Mouse (Mus musculus): ENCODE results near the gene Lsmem1. TPM values are rescaled to one million over a fixed set of nuclear protein-coding genes. Genes with fewer than 3 reads are reported as not detected.
A peak's percentile ranks its signal among the peaks of the same experiment; 100 is the strongest.

The Lsmem1 gene
- polyA plus RNA-seq, 1 experiment from 2014 or later, result 21.4 TPM

DNA sequence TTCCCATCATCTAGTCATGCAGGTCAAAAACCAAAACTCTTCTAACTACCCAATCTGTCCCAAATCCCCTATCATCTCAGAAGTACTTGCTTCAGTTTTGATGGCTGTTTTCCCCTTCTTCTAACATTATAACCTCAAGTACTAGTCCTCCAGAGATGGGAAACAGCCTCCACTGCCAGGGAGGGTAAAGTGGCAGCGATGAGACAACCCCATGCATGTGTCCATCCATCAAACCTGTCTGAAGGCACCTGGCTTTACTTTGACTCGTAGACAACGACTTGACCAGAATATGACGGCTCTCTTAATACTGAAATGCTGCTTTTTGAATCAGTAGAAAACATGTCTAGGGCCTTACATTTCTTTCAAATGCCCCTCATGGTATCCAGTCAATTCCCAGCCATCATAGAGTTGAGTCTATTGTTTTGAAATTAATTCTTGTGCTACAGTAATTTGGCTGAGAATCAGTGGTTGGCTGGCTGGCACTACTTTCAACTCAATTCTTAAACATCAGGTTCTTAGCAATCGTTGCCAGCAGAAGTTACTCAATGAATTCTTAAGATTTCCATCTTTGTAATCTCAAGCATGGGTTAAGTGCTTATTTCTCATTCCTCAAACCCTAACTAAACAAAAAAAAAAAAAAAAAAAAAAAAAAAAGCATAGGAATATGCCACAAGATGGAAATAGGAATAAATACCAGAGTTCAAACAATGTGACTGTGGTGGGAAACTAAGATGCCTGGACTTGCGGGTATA, 1.4 kb upstream of the Lsmem1 start:
- 0 out of 2 replicates have a peak, but pooled peaks cover 4% of the 10 kb centered on the region for H3K4me1 ChIP-seq (ENCODE audit: control insufficient read depth, insufficient read depth, low read length)
- H3K9me3 ChIP-seq (replicated peaks; ENCODE audit: control insufficient read depth, low read length), result no peaks in the 10 kb centered on the region
- H3K4me3 ChIP-seq (ENCODE audit: low read depth, low read length), result no peak overlapping the region
- no peak for ATAC-seq (replicated peaks; ENCODE audit: insufficient number of reproducible peaks, low FRiP score, low TSS enrichment)
- H3K27me3 ChIP-seq (ENCODE audit: control insufficient read depth, insufficient read depth, low read length), result no peaks in the 10 kb centered on the region
- H3K9ac ChIP-seq (ENCODE audit: low read depth, low read length), result no peak overlapping the region
- H3K27ac ChIP-seq (ENCODE audit: low read depth, low read length), result no peak overlapping the region
- peaks cover 16% of the 10 kb centered on the region for H3K36me3 ChIP-seq (ENCODE audit: control insufficient read depth, insufficient read depth, low read length)
- WGBS (ENCODE audit: insufficient replicate concordance), result 83% methylated on average over 6 of the region's 6 CpGs
- H3K4me2 ChIP-seq, result no peak overlapping the region

- Histone ChIP-seq H3K9ac (ENCODE audit: low read depth, low read length) (no peak overlapping the region; the same call in 1 of the 2 replicates), H3K9me3 (replicated peaks; ENCODE audit: control insufficient read depth, low read length) (no peaks in the 10 kb centered on the region), H3K4me3 (ENCODE audit: low read depth, low read length) (peak overlapping the region; percentile 31), H3K36me3 (ENCODE audit: control insufficient read depth, insufficient read depth, low read length) (peaks cover 14% of the 10 kb centered on the region), H3K27me3 (ENCODE audit: control insufficient read depth, insufficient read depth, low read length) (no peaks in the 10 kb centered on the region), H3K4me1 (ENCODE audit: control insufficient read depth, insufficient read depth, low read length) (0 out of 2 replicates have a peak, but pooled peaks cover 4% of the 10 kb centered on the region), H3K27ac (ENCODE audit: low read depth, low read length) (peak overlapping the region; percentile 84), H3K4me2 (peak overlapping the region; percentile 64)
- no peak for ATAC-seq (replicated peaks; ENCODE audit: insufficient number of reproducible peaks, low FRiP score, low TSS enrichment)
- WGBS (ENCODE audit: insufficient replicate concordance), result 42% methylated on average over 7 of the region's 7 CpGs
These were observed 609 bp upstream of the Lsmem1 start for GRCm38 (mm10) chr12:40199795-40200402.

- Histone ChIP-seq H3K27ac (ENCODE audit: low read depth, low read length) (peak overlapping the region; percentile 84), H3K4me1 (ENCODE audit: control insufficient read depth, insufficient read depth, low read length) (0 out of 2 replicates have a peak, but pooled peaks cover 4% of the 10 kb centered on the region), H3K27me3 (ENCODE audit: control insufficient read depth, insufficient read depth, low read length) (no peaks in the 10 kb centered on the region), H3K36me3 (ENCODE audit: control insufficient read depth, insufficient read depth, low read length) (0 out of 2 replicates have a peak, but pooled peaks cover 5% of the 10 kb centered on the region), H3K9me3 (replicated peaks; ENCODE audit: control insufficient read depth, low read length) (no peaks in the 10 kb centered on the region), H3K9ac (ENCODE audit: low read depth, low read length) (peak overlapping the region; percentile 58; the same call in 1 of the 2 replicates), H3K4me2 (peak overlapping the region; percentile 64), H3K4me3 (ENCODE audit: low read depth, low read length) (peak overlapping the region; percentile 31)
- WGBS (ENCODE audit: insufficient replicate concordance), result 53% methylated on average over 9 of the region's 9 CpGs
- ATAC-seq (replicated peaks; ENCODE audit: insufficient number of reproducible peaks, low FRiP score, low TSS enrichment), result 0 out of 2 replicates have a peak, but pooled peaks have one; percentile 39
These were observed 863 bp downstream of the Lsmem1 start for GRCm38 (mm10) chr12:40198427-40198826.

DNA sequence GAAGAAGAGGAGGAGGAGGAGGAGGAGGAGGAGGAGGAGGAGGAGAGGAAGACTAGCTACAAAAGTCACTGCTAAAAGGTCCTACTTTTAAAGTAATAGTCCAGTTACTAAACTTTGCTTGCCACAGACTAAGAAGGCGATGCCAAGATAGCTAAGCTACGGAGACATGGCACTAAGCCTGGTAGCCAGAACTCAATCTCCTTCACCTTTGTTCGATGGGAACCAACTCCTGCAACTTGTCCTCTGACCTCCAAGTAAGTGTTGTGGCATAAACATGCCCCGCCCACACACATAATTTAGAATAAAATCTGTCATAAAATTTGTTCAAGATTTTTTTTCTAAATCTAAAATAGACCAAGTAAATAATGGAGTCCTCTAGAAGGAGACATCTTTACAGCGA, 1.3 kb downstream of the Lsmem1 start:
- no peak for ATAC-seq (replicated peaks; ENCODE audit: insufficient number of reproducible peaks, low FRiP score, low TSS enrichment)
- H3K27me3 ChIP-seq (ENCODE audit: control insufficient read depth, insufficient read depth, low read length), result no peaks in the 10 kb centered on the region
- H3K9ac ChIP-seq (ENCODE audit: low read depth, low read length), result no peak overlapping the region
- 72% methylated on average over 5 of the region's 5 CpGs for WGBS (ENCODE audit: insufficient replicate concordance)
- 0 out of 2 replicates have a peak, but pooled peaks cover 4% of the 10 kb centered on the region for H3K4me1 ChIP-seq (ENCODE audit: control insufficient read depth, insufficient read depth, low read length)
- H3K9me3 ChIP-seq (replicated peaks; ENCODE audit: control insufficient read depth, low read length), result no peaks in the 10 kb centered on the region
- peak overlapping the region; percentile 64 for H3K4me2 ChIP-seq
- H3K4me3 ChIP-seq (ENCODE audit: low read depth, low read length), result peak overlapping the region; percentile 31
- H3K27ac ChIP-seq (ENCODE audit: low read depth, low read length), result peak overlapping the region; percentile 84
- 0 out of 2 replicates have a peak, but pooled peaks cover 5% of the 10 kb centered on the region for H3K36me3 ChIP-seq (ENCODE audit: control insufficient read depth, insufficient read depth, low read length)

DNA sequence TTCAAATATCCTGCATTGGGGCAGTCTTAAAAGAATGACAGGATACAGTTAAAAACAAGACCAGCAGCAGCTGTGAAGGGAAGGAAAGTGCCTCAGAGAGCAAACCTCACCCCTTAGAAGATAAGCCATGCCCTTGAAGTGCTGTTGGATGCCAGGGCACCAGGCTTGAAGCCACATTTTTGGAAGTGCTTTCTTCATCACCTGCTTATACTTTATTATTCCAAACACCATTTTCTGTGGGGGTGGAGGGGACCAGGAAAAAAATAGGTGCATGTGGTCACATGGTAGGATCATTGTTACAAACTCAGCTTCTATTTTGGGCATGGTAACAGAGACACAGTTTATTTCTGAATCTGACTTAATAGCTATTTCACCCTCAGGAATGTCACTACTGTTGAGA, 1.8 kb downstream of the Lsmem1 start:
- 0 out of 2 replicates have a peak, but pooled peaks cover 3% of the 10 kb centered on the region for H3K36me3 ChIP-seq (ENCODE audit: control insufficient read depth, insufficient read depth, low read length)
- no peaks in the 10 kb centered on the region for H3K9me3 ChIP-seq (replicated peaks; ENCODE audit: control insufficient read depth, low read length)
- H3K4me2 ChIP-seq, result peak overlapping the region; percentile 27; the same call in 1 of the 2 replicates
- H3K9ac ChIP-seq (ENCODE audit: low read depth, low read length), result no peak overlapping the region
- peak overlapping the region; percentile 31; the same call in 1 of the 2 replicates for H3K4me3 ChIP-seq (ENCODE audit: low read depth, low read length)
- peak overlapping the region; percentile 37; the same call in 1 of the 2 replicates for H3K27ac ChIP-seq (ENCODE audit: low read depth, low read length)
- ATAC-seq (replicated peaks; ENCODE audit: insufficient number of reproducible peaks, low FRiP score, low TSS enrichment), result no peak
- H3K4me1 ChIP-seq (ENCODE audit: control insufficient read depth, insufficient read depth, low read length), result 0 out of 2 replicates have a peak, but pooled peaks cover 4% of the 10 kb centered on the region
- H3K27me3 ChIP-seq (ENCODE audit: control insufficient read depth, insufficient read depth, low read length), result no peaks in the 10 kb centered on the region

DNA sequence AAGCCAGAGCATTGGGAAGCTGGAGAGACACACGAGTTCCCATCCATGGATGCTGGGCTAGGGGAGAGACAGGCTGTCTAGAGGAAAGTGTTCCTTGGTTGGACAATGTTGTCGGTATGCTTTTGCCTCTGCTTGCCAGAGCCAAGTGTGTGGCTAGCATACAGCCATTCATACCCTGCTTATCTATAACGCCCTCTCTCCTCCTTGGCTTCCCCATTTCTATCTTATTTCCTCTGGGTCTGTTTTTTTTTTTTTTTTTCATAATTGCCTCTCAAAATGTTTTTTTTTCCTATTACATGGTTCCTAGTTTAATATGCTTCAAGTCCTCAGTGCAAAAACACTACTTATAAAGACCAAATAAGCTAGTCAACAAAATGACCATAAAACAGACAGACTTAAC, 13.8 kb downstream of the Lsmem1 start:
- 83% methylated on average over 3 of the region's 3 CpGs for WGBS (ENCODE audit: insufficient replicate concordance)
- Histone ChIP-seq H3K27me3 (ENCODE audit: control insufficient read depth, insufficient read depth, low read length) (no peaks in the 10 kb centered on the region), H3K9me3 (replicated peaks; ENCODE audit: control insufficient read depth, low read length) (no peaks in the 10 kb centered on the region), H3K4me3 (ENCODE audit: low read depth, low read length) (no peak overlapping the region), H3K4me1 (ENCODE audit: control insufficient read depth, insufficient read depth, low read length) (no peaks in the 10 kb centered on the region), H3K4me2 (no peak overlapping the region), H3K36me3 (ENCODE audit: control insufficient read depth, insufficient read depth, low read length) (no peaks in the 10 kb centered on the region), H3K9ac (ENCODE audit: low read depth, low read length) (no peak overlapping the region), H3K27ac (ENCODE audit: low read depth, low read length) (no peak overlapping the region)
- no peak for ATAC-seq (replicated peaks; ENCODE audit: insufficient number of reproducible peaks, low FRiP score, low TSS enrichment)

DNA sequence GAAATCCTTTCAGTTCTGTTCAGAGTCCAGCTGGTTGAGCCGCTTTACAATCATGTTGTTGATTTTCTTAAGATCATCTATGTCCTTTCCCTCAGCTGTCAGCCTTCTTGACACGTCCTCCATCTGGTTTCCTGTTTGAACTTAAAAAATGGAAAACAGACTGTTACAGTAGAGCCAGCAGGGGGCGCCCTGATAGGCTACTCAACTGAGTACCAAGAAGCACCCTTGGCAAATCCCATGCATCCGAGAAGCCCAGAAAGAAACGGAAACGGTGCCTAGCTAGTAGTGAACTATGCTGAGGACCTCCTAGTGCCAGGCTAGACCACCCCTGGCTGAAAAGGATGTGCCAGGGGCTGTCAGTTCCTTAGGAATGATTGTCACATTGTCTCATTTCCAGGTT, 22.2 kb downstream of the Lsmem1 start:
- no peak for ATAC-seq (replicated peaks; ENCODE audit: insufficient number of reproducible peaks, low FRiP score, low TSS enrichment)
- Histone ChIP-seq H3K4me1 (ENCODE audit: control insufficient read depth, insufficient read depth, low read length) (no peaks in the 10 kb centered on the region), H3K27me3 (ENCODE audit: control insufficient read depth, insufficient read depth, low read length) (no peaks in the 10 kb centered on the region), H3K9me3 (replicated peaks; ENCODE audit: control insufficient read depth, low read length) (no peaks in the 10 kb centered on the region), H3K4me3 (ENCODE audit: low read depth, low read length) (no peak overlapping the region), H3K9ac (ENCODE audit: low read depth, low read length) (no peak overlapping the region), H3K4me2 (no peak overlapping the region), H3K27ac (ENCODE audit: low read depth, low read length) (no peak overlapping the region), H3K36me3 (ENCODE audit: control insufficient read depth, insufficient read depth, low read length) (no peaks in the 10 kb centered on the region; the same call in 1 of the 2 replicates)
- 56% methylated on average over 6 of the region's 6 CpGs for WGBS (ENCODE audit: insufficient replicate concordance)

DNA sequence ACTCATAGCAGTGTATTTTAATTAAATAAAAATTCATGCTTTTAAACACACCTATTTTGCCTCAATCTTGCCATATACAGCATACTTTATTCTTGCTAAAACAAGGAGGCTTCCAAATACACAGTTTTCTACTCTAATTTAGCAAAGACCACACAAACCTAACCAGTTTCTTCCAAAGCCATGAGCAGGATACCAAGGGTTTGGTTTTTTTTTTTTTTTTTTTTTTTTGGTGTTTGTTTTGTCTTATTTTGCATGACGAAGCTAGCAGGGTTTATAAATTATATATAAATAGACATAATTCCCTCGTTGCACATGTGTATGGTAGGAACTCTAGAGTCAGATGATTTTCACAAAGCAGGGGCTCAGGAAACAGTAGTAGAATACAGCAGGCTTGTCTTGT, 23.1 kb downstream of the Lsmem1 start:
- no peaks in the 10 kb centered on the region for H3K4me1 ChIP-seq (ENCODE audit: control insufficient read depth, insufficient read depth, low read length)
- H3K4me3 ChIP-seq (ENCODE audit: low read depth, low read length), result no peak overlapping the region
- no peak overlapping the region for H3K9ac ChIP-seq (ENCODE audit: low read depth, low read length)
- H3K4me2 ChIP-seq, result no peak overlapping the region
- no peak for ATAC-seq (replicated peaks; ENCODE audit: insufficient number of reproducible peaks, low FRiP score, low TSS enrichment)
- H3K9me3 ChIP-seq (replicated peaks; ENCODE audit: control insufficient read depth, low read length), result no peaks in the 10 kb centered on the region
- no peak overlapping the region for H3K27ac ChIP-seq (ENCODE audit: low read depth, low read length)
- H3K27me3 ChIP-seq (ENCODE audit: control insufficient read depth, insufficient read depth, low read length), result no peaks in the 10 kb centered on the region
- 76% methylated on average over 2 of the region's 2 CpGs for WGBS (ENCODE audit: insufficient replicate concordance)
- H3K36me3 ChIP-seq (ENCODE audit: control insufficient read depth, insufficient read depth, low read length), result no peaks in the 10 kb centered on the region; the same call in 1 of the 2 replicates

All from heart, embryonic 11.5 days (tissue).